Mouse (Mus musculus) C2C12 (cell line): ENCODE data around the gene Adam12.

Experiments used
- CEBPB ChIP-seq: IDR thresholded peaks from one replicate; pipeline ENCODE4 v1.6.1; 2011; ENCODE audit warnings: low read depth, mild to moderate bottlenecking, control low read depth, moderate library complexity
- CTCF ChIP-seq: IDR thresholded peaks from one replicate; pipeline ENCODE4 v1.5.1; 2011; ENCODE audit not compliant: control insufficient read depth, insufficient read depth, insufficient read length
- MYOD1 ChIP-seq: IDR thresholded peaks from one replicate; pipeline ENCODE4 v1.6.1; 2011; ENCODE audit warnings: low read depth; ENCODE audit not compliant: control insufficient read depth, insufficient read length

DNA sequence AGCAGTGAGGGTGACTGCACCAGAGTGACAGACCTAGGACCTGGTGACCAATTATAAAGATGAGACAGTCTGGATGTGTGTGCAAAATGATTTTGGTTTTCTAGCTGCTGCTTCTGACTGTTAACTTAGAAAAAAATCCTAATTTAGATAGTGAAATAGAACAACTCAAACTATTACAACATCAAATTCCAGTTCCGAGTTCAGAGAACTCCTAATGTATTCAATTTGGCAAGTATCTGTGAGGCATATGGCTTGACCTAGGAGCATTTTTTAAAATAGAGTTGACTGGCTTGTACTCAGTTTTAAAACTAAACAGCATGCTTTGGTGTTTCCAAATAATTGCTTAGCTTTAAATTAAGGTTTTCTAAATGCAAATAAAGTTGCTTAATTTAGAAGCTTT lies 44.0 kb downstream of the Adam12 start:
- no peak for TF ChIP-seq CTCF
- TF ChIP-seq MYOD1: no peak
- no peak for TF ChIP-seq CEBPB
